Mouse (Mus musculus) olfactory bulb, adult 2 months (tissue): ENCODE results near the gene Dut. TPM values are rescaled to one million over a fixed set of nuclear protein-coding genes. Genes with fewer than 3 reads are reported as not detected.

ENCODE experiments used
- H3K27ac ChIP-seq: fragments of 200-500 bp; 2 replicates; pipeline ENCODE4 v1.5.1; 2012; ENCODE audit warnings: low read depth, low read length; ENCODE audit not compliant: insufficient read depth
- H3K4me1 ChIP-seq: fragments of 200-500 bp; 2 replicates; pipeline ENCODE4 v1.6.1; 2012; ENCODE audit warnings: low read length; ENCODE audit not compliant: control insufficient read depth, insufficient read depth
- H3K4me3 ChIP-seq: fragments of 200-500 bp; 2 replicates; pipeline ENCODE4 v1.5.1; 2012; ENCODE audit warnings: mild to moderate bottlenecking, low read depth, low read length, moderate library complexity; ENCODE audit not compliant: insufficient read depth
- CTCF ChIP-seq: fragments of 200-500 bp; IDR thresholded peaks from 2 replicates; pipeline ENCODE4 v1.5.1; 2012; ENCODE audit warnings: low read depth, mild to moderate bottlenecking, low read length, moderate library complexity; ENCODE audit not compliant: insufficient read depth
- POLR2A ChIP-seq: fragments of 200-500 bp; IDR thresholded peaks from 2 replicates; pipeline ENCODE4 v1.6.1; 2012; ENCODE audit warnings: mild to moderate bottlenecking, low read depth, low read length, moderate library complexity; ENCODE audit not compliant: insufficient read depth
- WGBS: fragments of 180-500 bp; shearing (Covaris S2); methylation state at CpG from one replicate; pipeline ENCODE4 v1.1.7; 2018; 5-methylcytosine and 5-hydroxymethylcytosine counted together
- polyA plus RNA-seq: library from polyadenylated mRNA; stranded (reverse); fragments of >200 nt; gene quantifications from 2 replicates; pipeline ENCODE4 v1.2.4, GENCODE M21; 2012; ENCODE audit warnings: low replicate concordance; ENCODE audit not compliant: missing spikeins, insufficient read depth, insufficient read length

Gene Dut
- polyA plus RNA-seq, 1 experiment: not detected

- Histone ChIP-seq H3K27ac (no peak overlapping the region), H3K4me1 (no peaks in the 10 kb centered on the region), H3K4me3 (no peak overlapping the region)
- 94% methylated on average over 4 of the region's 4 CpGs for WGBS
- TF ChIP-seq CTCF (no peak), POLR2A (no peak)
Observed at GRCm38 (mm10) chr2:125249874-125250273, 2.9 kb downstream of the Dut start.

- 94% methylated on average over 4 of the region's 4 CpGs for WGBS
- H3K27ac ChIP-seq: no peak overlapping the region
- no peak overlapping the region for H3K4me3 ChIP-seq
- H3K4me1 ChIP-seq: no peaks in the 10 kb centered on the region
- no peak for TF ChIP-seq POLR2A
- TF ChIP-seq CTCF: no peak
Observed at GRCm38 (mm10) chr2:125251781-125252180, 4.8 kb downstream of the Dut start.

- 57% methylated on average over 2 of the region's 2 CpGs for WGBS
- no peak for TF ChIP-seq CTCF
- TF ChIP-seq POLR2A: no peak
- no peak overlapping the region for H3K27ac ChIP-seq
- H3K4me3 ChIP-seq: no peak overlapping the region
- no peaks in the 10 kb centered on the region for H3K4me1 ChIP-seq
Observed at GRCm38 (mm10) chr2:125252275-125252674, 5.3 kb downstream of the Dut start.

GRCm38 (mm10) chr2:125253699-125254098 lies 6.7 kb downstream of the Dut start:
- Histone ChIP-seq H3K27ac (no peak overlapping the region), H3K4me1 (no peaks in the 10 kb centered on the region), H3K4me3 (no peak overlapping the region)
- TF ChIP-seq CTCF (no peak), POLR2A (no peak)
- 99% methylated on average over 6 of the region's 6 CpGs for WGBS

- Histone ChIP-seq H3K27ac (no peak overlapping the region), H3K4me1 (no peaks in the 10 kb centered on the region), H3K4me3 (no peak overlapping the region)
- 94% methylated on average over 3 of the region's 3 CpGs for WGBS
- TF ChIP-seq CTCF (no peak), POLR2A (no peak)
Observed at GRCm38 (mm10) chr2:125254630-125255029, 7.6 kb downstream of the Dut start.

- Histone ChIP-seq H3K4me1 (no peaks in the 10 kb centered on the region), H3K4me3 (no peak overlapping the region), H3K27ac (no peak overlapping the region)
- 91% methylated on average over 3 of the region's 3 CpGs for WGBS
- TF ChIP-seq POLR2A (no peak), CTCF (no peak)
Observed at GRCm38 (mm10) chr2:125255886-125256285, 8.9 kb downstream of the Dut start.

- H3K4me1 ChIP-seq: no peaks in the 10 kb centered on the region
- 90% methylated on average over 14 of the region's 14 CpGs for WGBS
- no peak for TF ChIP-seq CTCF
- no peak for TF ChIP-seq POLR2A
- no peak overlapping the region for H3K4me3 ChIP-seq
- H3K27ac ChIP-seq: no peak overlapping the region
Observed at GRCm38 (mm10) chr2:125259230-125260120, 12.5 kb downstream of the Dut start.

GRCm38 (mm10) chr2:125260326-125260725 lies 13.3 kb downstream of the Dut start:
- TF ChIP-seq POLR2A (no peak), CTCF (no peak)
- Histone ChIP-seq H3K27ac (no peak overlapping the region), H3K4me3 (no peak overlapping the region), H3K4me1 (no peaks in the 10 kb centered on the region)
- WGBS: 84% methylated on average over 2 of the region's 2 CpGs

GRCm38 (mm10) chr2:125263056-125263455 lies 16.1 kb downstream of the Dut start:
- 32% methylated on average over 5 of the region's 5 CpGs for WGBS
- H3K27ac ChIP-seq: no peak overlapping the region
- H3K4me1 ChIP-seq: no peaks in the 10 kb centered on the region

More at GRCm38 (mm10) chr2:125263056-125263455, 16.1 kb downstream of the Dut start:
- TF ChIP-seq POLR2A: no peak
- no peak for TF ChIP-seq CTCF
- no peak overlapping the region for H3K4me3 ChIP-seq
